Mouse (Mus musculus) liver, adult (tissue): ENCODE results near the gene Upk3bl.

Experiments used
- GATA4 ChIP-seq: IDR thresholded peaks from 2 replicates; pipeline ENCODE4 v1.6.1; 2014; ENCODE audit warnings: mild to moderate bottlenecking, low read length; ENCODE audit not compliant: insufficient replicate concordance

Upk3bl gene

GRCm38 (mm10) chr5:136073051-136073450 lies 18.8 kb downstream of the Upk3bl start:
- TF ChIP-seq GATA4, result no peak

GRCm38 (mm10) chr5:136073526-136073925 lies 19.2 kb downstream of the Upk3bl start:
- TF ChIP-seq GATA4, result no peak

GRCm38 (mm10) chr5:136075076-136075475 lies 20.8 kb downstream of the Upk3bl start:
- TF ChIP-seq GATA4, result no peak

- TF ChIP-seq GATA4, result no peak
Measured at GRCm38 (mm10) chr5:136076284-136076683, 22.0 kb downstream of the Upk3bl start.

- TF ChIP-seq GATA4, result no peak
Measured at GRCm38 (mm10) chr5:136077001-136077550, 22.8 kb downstream of the Upk3bl start.

- TF ChIP-seq GATA4, result no peak
Measured at GRCm38 (mm10) chr5:136078136-136078535, 23.8 kb downstream of the Upk3bl start.

GRCm38 (mm10) chr5:136082345-136082744 lies 28.1 kb downstream of the Upk3bl start:
- no peak for TF ChIP-seq GATA4

GRCm38 (mm10) chr5:136083669-136084107 lies 29.4 kb downstream of the Upk3bl start, which contains the start of gene Rasa4:
Gene Rasa4 (plus strand): TSS chr5:136083916.
- no peak for TF ChIP-seq GATA4

GRCm38 (mm10) chr5:136084144-136084881 lies 30.0 kb downstream of the Upk3bl start:
- TF ChIP-seq GATA4, result no peak

GRCm38 (mm10) chr5:136084891-136085651 lies 30.8 kb downstream of the Upk3bl start:
- TF ChIP-seq GATA4, result no peak

GRCm38 (mm10) chr5:136086290-136086689 lies 32.0 kb downstream of the Upk3bl start:
- no peak for TF ChIP-seq GATA4

- TF ChIP-seq GATA4, result no peak
Measured at GRCm38 (mm10) chr5:136088821-136089575, 34.7 kb downstream of the Upk3bl start.

GRCm38 (mm10) chr5:136091927-136092326 lies 37.6 kb downstream of the Upk3bl start:
- TF ChIP-seq GATA4, result no peak

GRCm38 (mm10) chr5:136094249-136095010 lies 40.1 kb downstream of the Upk3bl start:
- no peak for TF ChIP-seq GATA4
